Mouse (Mus musculus) c-Kit-positive CD71-positive TER-119-positive erythroid progenitor cells, embryonic 14.5 days (primary cell): ENCODE results near the gene Zfp987.
"Not testable (repeated sequence)": the region's sequence is repeated elsewhere in the genome, so short reads cannot be mapped to it uniquely, and the experiment has no call there.

Source experiments
- DNase-seq: peaks from one replicate; pipeline ENCODE4 v3.0.0-alpha.2; 2013; ENCODE audit warnings: low spot score

Gene Zfp987

GRCm38 (mm10) chr4:146173378-146174226, 76.5 kb downstream of the Zfp987 start:
- DNase-seq: not testable (repeated sequence)
